Mouse (Mus musculus) layer of hippocampus, postnatal 36 days (tissue): Measurements from ENCODE around the gene Fam69a. TPM values are rescaled to one million over a fixed set of nuclear protein-coding genes. Genes with fewer than 3 reads are reported as not detected.
A peak's percentile ranks its signal among the peaks of the same experiment; 100 is the strongest.
"Not testable (repeated sequence)": the region's sequence is repeated elsewhere in the genome, so short reads cannot be mapped to it uniquely, and the experiment has no call there.

Experiments
- DNase-seq, 2 experiments: peaks; one replicate each; pipeline ENCODE4 v3.0.0; 2022
- total RNA-seq, 2 experiments: library from RNA; stranded (reverse); gene quantifications; 2 replicates each; pipeline ENCODE4 v1.2.3; 2021

The Fam69a gene
- total RNA-seq, 2 experiments from 2014 or later: 32.9 to 39.3 TPM

DNA sequence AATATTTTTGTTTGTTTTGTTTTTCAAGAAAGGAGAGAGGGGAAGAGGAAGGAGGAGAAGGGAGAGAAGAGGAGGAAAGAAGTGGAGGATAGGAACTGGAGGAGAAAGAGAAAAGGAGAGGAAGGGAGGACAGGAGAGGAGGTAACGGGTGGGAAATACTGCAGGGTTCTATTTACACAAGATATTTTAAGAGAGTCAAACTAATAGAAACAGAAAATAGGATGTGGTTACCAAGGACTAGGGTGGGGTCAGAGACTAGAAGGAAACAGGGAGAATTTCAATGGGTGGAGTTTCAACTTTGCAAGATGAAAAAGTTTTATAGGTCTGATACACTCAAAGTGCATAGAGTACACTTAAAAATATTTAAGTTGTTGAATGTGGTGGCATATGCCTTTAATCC lies 7.0 kb downstream of the Fam69a start:
- no peak for DNase-seq

DNA sequence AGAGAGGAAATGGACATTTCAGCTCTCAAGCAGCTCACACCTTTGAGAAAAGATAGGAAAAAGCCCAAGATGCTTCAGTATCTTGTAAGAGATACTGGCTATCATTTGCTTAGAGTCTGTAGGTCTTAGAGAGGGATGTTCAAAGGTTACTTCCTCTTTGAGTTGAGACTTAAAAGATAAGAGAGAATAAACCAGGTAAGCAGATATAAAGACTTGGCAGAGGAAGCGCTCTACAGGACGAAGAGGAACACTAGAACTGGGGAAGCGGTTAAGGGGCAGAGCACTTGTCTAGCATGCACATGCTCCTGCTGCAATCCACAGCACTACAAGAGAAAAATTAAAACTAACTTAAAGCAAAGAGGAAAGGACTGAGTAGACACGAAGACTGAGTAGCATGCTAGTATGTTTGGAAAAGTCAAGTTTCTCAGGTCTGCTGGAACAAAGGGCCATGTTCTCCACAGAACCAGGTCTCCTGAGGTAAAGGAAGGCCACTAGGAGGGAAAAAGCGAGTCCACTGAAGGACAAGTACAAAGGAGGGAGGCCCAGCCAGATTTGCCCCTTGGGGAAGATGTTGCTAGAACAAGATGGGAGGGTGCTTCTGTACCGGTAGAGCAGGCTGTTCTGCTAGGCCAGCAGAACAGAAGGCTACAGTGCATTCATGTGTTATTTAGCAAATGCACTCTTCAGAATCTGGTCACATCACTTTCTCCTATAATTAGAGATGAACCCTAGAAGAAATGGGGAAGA lies 8.4 kb downstream of the Fam69a start:
- no peak for DNase-seq

DNA sequence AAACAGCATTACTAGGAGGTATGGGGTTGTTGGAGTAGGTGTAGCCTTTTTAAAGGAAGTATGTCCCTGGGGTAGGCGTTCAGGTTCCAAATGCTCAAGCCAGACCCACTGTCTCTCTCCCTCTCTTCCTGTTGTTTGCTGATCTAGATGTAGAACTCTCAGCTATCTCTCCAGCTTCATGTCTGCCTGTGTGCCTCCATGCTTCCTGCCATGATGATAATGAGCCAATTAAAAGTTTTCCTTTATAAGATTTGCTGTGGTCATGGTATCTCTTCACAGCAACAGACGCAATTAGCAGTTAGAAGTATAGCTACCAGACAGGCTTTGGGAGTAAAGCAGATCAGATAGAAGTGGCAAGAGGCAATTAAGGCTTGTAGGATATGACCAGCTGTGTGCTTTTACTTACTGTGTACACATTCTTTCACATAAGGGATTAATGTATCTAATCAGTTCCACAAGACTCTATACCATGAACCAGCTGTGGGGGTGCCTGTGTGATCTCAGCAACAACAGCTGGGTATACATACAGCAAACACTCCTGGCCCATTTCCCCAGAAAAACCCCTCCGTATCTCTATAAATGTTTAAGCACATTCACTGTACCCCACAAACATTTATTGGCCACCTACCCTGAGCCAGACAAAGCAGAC lies 9.1 kb downstream of the Fam69a start:
- no peak for DNase-seq

DNA sequence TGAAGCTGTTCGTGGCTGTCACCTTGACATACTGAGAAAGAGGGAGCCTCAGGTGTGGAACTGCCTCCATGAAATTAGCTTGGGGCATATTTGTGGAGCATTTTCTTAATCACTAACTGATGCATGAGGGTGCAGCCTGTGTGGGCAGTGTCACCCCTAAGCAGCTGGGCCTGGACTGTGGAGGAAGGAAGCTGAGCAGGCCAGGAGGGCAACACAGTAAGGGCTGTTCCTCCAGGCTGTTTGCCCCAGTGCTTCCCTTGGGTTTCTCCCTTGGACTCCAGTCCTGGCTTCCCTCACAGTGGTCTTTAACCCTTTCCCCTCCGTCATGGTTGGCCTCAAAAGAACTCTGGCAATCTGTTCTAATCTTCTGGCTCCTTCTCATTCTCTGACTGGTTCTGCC lies 13.6 kb downstream of the Fam69a start:
- no peak for DNase-seq

DNA sequence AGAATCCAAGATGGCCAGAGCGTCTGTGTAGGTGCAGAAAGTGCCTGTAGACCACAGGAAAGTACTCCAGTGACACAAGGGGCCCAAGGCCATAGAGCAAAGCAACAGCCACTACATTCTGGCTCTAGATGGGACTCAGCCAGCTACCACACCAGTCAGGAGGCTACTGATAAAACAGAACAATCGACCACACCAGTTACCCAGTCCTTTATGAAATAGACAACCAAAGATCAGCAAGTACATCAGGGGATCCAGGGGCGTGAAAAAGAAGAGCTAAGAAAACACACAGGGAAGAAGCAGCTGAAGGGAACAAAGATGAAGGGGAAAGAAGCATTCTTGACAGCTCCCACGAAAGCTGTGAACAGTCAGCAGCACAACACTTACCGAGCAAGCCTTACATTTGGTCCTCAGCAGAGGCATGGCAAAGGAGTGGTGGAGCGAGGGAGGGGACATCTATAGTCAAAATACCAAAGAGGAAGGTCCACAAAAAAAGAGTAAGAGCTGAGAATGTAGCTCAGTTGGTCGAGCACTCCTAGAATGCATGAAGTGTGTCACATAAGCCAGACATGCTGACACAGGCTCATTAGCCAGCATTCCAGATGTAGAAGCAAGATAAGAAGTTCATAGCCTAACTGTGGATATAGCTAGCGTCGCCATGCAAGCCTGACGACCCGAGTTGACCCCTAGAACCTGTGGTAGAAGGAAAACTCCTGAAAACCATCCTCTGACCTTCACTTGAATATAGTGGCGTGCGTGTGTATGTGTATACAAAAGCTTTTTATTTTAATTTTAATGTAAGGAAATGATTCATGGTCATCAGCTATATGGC lies 14.2 kb downstream of the Fam69a start:
- no peak for DNase-seq

DNA sequence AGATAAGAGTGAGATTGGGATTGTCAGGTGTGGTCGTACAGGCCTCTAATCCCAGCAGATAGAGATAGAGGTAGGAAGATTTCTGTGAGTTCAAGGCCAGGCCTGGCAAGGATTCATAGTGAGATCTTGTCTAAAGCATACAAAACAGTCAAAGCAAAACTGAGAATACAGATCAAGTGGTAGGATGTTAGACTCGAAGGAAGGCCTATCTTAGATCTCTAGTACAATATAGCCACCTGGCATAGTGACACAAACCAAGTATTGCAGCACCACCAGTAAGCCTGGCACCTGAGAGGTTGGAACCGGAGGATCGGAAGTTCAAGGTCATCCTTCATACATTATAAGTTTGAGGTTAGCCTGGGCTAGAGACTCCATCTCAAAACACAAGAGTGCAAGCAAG lies 15.8 kb downstream of the Fam69a start:
- no peak for DNase-seq

DNA sequence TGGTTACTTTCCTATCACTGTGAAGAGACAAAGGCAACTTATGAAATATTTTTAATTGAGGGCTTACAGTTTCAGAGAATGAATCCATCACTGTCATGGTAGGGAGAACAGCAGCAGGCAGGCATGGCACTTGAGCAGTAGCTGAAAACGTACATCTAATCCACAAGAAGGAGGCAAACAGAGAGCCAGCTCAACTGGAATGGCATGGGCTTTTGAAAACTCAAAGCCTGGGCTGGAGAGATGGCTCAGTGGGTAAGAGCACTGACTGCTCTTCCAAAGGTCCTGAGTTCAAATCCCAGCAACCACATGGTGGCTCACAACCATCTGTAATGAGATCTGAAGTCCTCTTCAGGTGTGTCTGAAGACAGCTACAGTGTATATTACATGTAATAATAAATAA lies 17.1 kb downstream of the Fam69a start:
- not testable (repeated sequence) for DNase-seq

DNA sequence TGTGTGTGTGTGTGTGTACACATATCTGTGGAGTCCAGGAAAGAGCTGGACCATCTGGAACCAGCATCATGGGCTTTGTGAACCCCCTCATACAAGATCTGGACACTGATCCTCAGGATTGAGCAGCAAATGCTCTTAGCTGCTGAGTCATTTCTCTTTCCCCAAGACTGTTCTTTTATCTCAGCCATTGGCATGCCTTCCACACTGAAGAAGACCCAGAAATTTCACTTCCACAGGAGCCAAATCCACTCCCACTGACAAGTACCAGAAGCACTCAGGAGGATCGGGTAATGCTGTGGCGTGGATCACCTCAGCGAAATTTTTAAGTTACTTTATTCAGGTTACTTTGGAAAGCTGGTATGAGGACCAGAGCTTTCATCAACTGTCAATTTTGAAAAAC lies 18.8 kb downstream of the Fam69a start:
- DNase-seq: no peak

DNA sequence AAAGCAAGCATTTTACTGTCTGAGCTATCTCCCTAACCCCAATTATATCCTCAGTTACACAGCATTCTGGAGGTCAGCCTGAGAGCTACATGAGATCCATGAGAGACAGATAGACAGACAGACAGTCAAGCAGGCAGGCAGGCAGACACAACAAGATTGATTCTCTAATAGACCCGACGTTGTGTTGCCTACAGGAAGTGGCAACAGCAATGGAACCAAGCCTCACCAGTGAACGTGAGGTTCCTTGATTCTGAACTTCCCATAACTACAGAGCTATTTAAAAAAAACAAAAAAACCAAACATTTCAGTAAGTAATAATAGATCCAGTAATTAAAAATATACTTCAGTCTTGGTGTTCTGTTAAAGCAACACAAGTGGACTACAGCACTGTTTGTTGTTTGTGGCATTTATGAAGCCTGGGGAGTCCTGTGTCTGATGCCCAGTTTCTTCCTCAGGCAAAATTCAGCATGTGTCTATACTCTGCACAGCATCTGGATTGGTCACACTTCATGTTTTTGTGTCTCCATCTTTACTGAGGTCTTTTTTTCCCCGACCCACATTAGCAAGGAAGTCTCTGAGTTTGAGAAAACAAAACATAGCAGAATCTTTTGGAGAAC lies 19.9 kb downstream of the Fam69a start:
- DNase-seq: no peak

DNA sequence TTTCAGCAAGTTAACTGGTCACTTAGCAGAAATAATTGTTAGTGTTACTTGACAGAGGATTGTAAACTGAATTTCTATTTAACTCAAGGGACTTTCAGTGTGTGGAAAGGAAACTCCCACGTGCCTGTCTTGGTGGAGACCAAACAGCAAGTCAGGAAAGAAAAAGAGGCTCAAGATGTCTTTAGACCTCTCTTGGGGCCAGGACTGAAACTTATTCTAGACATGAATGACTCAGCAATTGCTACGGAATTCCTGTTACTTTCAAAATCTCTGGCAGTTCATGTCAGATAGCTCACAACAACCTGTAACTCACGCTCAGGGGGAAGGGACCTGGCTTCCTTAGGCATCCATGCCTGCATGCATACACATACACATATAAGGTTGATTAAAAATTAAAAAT lies 20.7 kb downstream of the Fam69a start:
- DNase-seq: no peak

DNA sequence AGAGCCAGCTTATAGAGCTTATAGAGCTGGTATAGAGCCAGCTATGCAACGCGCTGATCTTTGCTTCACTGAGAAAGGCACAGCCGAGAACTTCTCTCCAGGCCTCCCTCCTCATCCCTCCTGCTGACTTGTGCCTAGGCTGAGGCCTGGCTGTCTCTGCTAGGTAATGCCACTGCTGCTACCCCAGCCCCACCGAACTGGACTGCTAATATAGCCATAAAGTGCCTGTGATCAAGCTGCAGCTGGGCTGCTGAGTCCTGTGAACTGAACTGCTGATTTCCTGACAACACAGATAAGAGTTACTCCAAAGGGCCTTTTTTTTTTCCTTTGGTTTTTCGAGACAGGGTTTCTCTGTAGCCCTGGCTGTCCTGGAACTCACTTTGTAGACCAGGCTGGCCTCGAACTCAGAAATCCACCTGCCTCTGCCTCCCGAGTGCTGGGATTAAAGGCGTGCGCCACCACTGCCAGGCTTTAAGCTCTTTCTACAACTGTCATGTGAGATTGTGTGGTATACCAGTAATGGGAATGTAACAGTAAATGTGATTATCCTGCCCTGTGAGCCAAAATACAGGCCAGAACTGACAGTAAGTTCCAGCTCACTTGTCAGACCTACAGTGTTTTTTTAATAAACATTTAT lies 21.4 kb downstream of the Fam69a start:
- DNase-seq: no peak

DNA sequence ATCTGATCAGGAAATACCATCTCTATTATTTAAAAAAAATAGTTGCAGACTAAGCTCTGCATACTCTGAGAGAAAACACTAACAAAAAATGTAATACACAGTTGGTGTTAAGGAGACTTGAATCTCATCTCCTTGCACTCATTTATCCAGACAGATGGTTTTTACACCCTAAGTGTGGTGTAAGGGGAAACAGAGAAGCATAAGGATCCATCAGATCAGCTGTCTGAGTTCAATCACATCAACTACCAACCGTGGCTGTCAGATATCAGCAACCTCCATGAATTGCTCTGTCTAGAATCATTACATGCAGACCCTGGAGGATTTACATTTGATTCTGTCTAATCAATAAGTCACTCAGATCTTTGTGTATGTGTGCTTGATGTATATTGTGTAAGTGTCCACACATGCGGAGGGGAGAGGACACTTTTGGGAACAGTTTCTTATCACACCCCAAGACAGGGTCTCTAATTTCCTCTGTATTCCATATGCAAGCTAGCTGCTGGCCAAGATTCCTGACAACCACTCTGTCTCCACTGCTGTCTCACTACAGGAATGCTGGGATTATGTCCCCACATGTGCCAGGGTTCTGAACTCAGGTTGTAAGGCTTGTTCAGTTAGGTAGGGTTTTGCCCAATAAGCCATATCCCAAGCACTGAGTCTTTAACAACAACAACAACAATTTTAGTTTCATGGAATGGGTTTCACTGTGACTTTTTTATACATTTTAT lies 22.7 kb downstream of the Fam69a start:
- no peak for DNase-seq

DNA sequence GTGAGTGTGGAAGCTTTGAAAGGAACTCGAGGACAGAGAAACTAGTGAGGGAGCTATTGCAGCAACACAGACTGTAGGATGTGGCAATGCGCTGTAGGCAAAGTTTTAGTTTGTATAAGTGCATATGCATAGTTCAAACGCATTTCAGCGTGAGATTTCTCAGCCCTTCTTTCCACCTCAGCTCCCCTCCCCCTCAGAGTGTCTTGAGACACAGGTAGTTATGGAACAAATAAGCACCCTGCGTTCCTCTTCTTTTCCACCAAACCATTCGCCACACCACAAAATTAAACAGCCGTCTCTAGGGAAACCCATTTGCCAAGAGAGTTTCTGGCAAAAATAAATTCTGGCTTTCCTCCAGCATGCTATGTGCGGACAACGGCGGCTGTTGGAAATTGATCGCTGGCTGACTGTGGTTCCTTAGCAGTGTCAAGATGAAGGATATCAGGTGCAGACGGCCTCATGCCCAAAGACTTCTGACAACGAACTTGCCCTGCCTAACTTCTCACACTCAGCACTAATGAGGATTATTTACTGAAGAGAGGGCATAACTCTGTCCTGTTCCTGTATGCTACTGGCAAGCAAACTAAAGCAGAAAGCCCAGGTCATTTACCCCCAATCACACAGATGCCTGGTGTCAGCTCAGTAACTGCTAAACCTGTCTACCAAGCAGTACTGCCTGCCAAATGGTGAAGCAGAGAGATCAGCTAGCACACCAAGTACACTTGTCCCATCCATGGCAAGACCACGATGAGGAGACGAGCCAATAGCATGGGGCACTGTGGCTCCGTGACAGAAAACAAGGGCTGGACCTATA lies 25.2 kb downstream of the Fam69a start:
- peak; percentile 49 to 57 for DNase-seq

DNA sequence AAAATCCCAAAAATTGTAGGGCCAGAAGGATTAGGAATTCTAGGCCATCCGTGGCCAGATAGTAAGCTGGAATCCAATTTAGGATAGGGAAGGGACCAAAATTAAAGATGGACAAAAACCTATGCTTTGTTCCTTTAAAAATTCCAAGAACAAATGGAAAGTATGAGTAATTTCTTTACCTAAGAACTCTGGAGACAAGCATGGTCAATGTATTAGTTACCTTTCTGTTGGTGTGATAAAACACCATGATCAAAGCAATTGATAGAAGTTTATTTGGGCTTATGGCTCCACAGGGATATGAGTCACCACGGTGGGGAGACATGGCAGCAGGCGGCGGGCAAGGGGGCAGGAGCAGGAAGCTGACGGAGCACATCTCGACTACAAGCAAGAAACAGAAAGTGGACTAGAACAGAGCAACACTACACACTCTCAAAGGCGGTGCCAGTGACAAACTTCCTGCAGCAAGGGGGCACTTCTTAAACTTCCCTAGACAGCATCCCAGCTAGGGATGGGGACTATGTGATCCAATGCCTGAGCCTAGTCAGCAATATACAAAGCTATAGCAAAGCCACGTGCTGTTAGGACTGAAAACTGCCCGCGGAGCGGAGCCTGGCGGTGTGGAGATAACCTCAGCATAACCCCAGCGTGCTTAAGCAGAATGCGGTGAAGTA lies 26.2 kb downstream of the Fam69a start:
- no peak for DNase-seq

DNA sequence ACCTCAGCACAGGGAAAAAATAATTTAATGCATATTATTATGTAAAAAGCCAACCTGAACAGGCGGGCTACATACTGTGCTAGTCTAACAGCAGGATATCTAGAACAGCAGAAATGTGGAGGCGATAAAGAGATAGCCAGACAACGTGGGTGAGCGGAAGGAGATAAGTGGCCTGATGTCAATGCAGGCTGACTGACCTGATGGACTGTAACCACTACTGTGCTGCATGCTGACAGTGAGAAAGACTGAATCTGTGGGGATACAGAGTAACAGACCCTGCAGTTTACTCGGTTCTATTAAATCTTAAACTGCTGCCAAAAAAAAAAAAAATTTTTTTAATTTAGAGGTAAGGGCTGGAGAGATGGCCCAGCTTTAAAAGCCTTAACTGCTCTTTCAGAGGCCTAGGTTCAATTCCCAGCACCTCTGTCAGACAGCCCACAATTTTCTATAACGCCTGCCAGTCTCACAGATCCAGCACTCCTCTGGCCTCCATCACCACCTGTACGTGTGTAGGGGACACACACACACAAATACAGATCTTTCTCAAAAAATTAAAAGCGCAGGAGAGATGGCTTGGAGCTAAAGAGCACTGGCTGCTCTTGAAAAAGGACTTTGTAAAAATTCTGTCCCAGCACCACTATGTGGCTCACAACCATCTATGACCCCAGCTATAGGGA lies 27.1 kb downstream of the Fam69a start:
- DNase-seq: no peak

DNA sequence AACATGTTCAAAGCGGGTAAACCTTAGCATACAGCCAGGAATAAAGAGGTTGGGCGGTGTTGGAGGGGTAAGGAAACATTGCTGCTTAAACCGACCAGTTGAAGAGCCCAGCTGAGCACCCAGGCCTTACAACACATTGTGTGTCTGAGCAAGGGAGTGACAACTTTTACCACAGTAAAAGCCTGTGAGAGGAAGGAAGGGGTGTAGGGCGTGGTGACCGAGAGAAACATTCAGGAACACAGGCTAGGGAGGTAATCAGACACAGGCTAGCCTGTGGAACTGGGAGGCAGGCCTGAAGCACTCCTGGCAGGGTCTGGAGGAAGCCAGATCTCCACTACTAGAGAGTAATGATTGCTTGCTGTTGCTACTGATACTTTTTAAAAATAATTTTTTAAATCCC lies 36.2 kb downstream of the Fam69a start:
- DNase-seq: no peak

DNA sequence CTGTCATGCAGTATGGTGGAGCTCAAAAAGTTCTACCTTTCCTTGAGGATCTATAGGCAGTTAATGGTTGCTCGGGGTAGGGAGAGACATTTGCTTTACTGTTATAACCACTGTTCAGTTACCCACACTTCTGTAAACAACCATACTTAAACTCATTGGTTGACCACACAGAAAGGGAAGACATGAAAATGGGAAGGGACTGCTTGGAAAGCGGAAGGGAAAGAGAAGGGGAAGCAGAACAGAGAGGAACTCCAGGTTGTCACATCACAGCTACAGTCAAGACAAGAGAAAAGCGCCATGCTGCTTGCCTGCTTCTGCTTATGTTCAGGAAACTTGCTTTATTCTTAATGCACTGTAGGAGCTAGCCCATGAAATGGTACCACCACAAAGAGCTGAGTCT lies 37.3 kb downstream of the Fam69a start:
- DNase-seq: no peak

DNA sequence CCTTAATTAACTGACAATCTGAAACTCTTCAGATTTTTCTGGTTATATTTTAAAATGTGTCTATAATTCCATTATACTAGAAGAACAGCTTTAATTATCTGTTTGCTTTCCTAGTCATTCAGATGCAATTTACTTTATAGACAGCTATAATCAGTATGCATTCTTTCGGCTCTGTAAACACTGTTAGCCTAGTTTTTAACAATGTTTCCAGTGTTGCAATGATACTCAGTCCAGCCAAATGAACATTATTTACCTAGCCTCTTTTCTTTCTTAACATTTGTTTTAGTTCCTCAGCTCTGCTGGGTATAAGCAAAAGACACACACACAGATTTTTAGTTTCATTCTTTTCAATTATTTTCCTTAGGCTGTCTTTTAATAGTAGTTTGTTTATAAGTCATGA lies 38.0 kb downstream of the Fam69a start:
- no peak for DNase-seq

DNA sequence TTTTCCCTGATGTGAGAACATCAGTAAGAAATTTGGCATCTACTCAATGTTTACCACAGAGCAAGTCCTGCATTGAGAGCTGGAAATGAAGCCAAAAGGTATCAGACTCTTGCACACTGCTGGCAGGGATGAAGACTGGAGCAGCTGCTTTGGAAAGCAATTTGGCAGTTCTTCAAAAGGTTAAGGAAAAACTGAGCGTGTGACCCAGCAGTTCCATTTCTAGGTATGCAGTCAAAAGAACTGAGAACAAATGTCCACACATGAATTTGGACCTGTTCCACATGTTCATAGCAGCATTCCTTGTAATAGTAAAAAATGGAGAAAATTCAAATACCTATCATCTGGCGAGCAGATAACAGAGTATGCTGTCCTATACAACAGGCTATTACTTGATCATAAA lies 39.3 kb downstream of the Fam69a start:
- no peak for DNase-seq

DNA sequence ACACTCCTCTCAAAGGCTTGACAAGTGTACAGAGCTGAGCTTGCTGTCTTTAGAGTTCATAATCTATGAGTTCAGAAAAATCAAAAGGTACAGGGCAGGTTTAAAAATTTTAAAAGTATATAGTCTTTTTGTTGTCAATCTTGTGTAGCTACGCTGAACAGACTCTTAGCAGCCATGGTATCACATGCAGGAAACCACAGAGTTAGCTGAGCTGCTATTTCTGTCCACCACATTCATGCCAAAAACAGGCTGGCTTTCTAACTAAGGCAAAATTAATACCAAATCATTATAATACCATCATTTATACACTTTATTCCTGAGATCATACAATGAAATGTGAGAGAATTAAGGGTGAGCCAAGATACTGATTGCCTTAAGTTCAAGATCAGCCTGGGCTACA lies 40.4 kb downstream of the Fam69a start:
- no peak for DNase-seq
